Mouse (Mus musculus): ENCODE data around the gene Pidd1. TPM values are rescaled to one million over a fixed set of nuclear protein-coding genes. Genes with fewer than 3 reads are reported as not detected.

Gene Pidd1
- polyA plus RNA-seq, 1 experiment from 2014 or later = 7.3 TPM

DNA sequence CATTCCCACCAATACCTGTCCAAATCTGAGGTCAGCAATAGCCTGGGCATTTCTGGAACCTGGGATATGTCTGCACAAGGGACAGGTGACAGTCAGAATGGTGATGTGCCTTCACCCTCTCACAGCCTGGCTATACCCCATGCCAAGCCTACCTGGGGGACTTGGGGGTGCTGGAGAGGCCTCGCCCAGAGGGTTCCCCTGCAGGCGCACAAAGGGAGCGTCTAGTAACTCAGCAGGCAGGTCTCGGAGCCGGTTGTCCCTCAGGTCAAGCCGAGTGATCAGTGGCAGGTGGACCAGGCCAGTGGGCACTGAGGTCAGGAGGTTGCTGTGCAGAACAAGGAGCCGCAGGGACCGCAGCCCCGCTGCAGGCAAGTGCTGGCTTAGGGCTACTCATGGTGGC, 2.4 kb downstream of the Pidd1 start:
- Histone ChIP-seq H3K27ac (ENCODE audit: low read length) (no peak overlapping the region), H3K36me3 (ENCODE audit: control insufficient read depth, insufficient read depth, low read length) (peaks cover 5% of the 10 kb centered on the region; the same call in 1 of the 2 replicates), H3K4me2 (ENCODE audit: low read depth, low read length) (no peak overlapping the region), H3K4me1 (ENCODE audit: control insufficient read depth, insufficient read depth, low read length) (peaks cover 23% of the 10 kb centered on the region), H3K4me3 (ENCODE audit: low read length) (no peak overlapping the region), H3K9me3 (ENCODE audit: control insufficient read depth, low read length) (no peaks in the 10 kb centered on the region), H3K9ac (ENCODE audit: low read depth, low read length) (peak overlapping the region; percentile 71; the same call in 1 of the 2 replicates), H3K27me3 (replicated peaks; ENCODE audit: control insufficient read depth, insufficient read depth, low read length) (no peaks in the 10 kb centered on the region)
- 88% methylated on average over 9 of the region's 9 CpGs for WGBS
- no peak for ATAC-seq

DNA sequence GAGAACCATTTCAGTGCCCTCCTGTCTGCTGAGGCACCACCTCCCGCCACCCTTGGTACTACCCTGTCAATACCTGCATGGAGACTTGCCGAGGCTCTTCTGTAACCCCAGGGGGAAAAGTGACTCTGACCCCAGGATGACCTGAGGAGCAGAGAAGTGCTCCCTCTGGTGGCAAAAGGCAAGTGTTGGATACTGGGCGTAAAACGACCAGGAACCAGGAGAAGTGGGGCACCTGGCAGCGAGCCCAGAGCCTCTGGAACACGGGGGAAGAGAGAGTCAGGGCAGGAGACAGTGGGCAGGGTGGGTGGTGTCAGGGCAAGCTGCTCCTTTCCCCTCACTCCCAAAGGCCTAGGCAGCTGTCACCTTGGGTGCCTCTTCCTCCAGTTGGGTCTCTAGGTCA, 3.2 kb downstream of the Pidd1 start:
- H3K9me3 ChIP-seq (ENCODE audit: control insufficient read depth, low read length) = no peaks in the 10 kb centered on the region
- ATAC-seq = no peak
- no peak overlapping the region for H3K27ac ChIP-seq (ENCODE audit: low read length)
- H3K27me3 ChIP-seq (replicated peaks; ENCODE audit: control insufficient read depth, insufficient read depth, low read length) = no peaks in the 10 kb centered on the region
- H3K4me1 ChIP-seq (ENCODE audit: control insufficient read depth, insufficient read depth, low read length) = peaks cover 30% of the 10 kb centered on the region
- no peak overlapping the region for H3K4me3 ChIP-seq (ENCODE audit: low read length)
- peaks cover 5% of the 10 kb centered on the region; the same call in 1 of the 2 replicates for H3K36me3 ChIP-seq (ENCODE audit: control insufficient read depth, insufficient read depth, low read length)
- no peak overlapping the region for H3K9ac ChIP-seq (ENCODE audit: low read depth, low read length)
- no peak overlapping the region for H3K4me2 ChIP-seq (ENCODE audit: low read depth, low read length)
- WGBS = 23% methylated on average over 6 of the region's 6 CpGs

DNA sequence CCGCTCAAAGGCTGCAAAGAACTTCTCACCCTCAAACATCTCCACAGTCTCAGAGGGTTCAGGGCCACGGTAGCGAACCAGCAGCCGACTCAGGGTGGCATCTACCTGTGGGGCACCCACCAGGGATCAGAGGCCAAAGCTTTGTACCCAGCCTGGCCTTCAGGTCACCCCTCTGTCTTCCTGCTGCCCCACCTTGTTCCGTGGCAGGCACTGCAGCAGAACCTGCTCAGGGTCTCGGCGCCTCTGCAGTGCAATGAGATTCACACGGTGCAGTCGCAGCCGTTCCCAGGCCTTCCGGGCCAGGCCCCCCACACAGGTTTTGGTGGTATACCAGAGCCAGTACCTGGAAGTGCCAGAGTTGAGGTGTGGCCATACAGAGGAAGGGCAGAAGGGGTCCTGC, 4.0 kb downstream of the Pidd1 start:
- Histone ChIP-seq H3K4me2 (ENCODE audit: low read depth, low read length) (no peak overlapping the region), H3K27me3 (replicated peaks; ENCODE audit: control insufficient read depth, insufficient read depth, low read length) (no peaks in the 10 kb centered on the region), H3K4me3 (ENCODE audit: low read length) (no peak overlapping the region), H3K27ac (ENCODE audit: low read length) (no peak overlapping the region), H3K9me3 (ENCODE audit: control insufficient read depth, low read length) (no peaks in the 10 kb centered on the region), H3K9ac (ENCODE audit: low read depth, low read length) (no peak overlapping the region), H3K36me3 (ENCODE audit: control insufficient read depth, insufficient read depth, low read length) (peaks cover 5% of the 10 kb centered on the region; the same call in 1 of the 2 replicates), H3K4me1 (ENCODE audit: control insufficient read depth, insufficient read depth, low read length) (peaks cover 37% of the 10 kb centered on the region)
- 95% methylated on average over 11 of the region's 11 CpGs for WGBS
- ATAC-seq = no peak

DNA sequence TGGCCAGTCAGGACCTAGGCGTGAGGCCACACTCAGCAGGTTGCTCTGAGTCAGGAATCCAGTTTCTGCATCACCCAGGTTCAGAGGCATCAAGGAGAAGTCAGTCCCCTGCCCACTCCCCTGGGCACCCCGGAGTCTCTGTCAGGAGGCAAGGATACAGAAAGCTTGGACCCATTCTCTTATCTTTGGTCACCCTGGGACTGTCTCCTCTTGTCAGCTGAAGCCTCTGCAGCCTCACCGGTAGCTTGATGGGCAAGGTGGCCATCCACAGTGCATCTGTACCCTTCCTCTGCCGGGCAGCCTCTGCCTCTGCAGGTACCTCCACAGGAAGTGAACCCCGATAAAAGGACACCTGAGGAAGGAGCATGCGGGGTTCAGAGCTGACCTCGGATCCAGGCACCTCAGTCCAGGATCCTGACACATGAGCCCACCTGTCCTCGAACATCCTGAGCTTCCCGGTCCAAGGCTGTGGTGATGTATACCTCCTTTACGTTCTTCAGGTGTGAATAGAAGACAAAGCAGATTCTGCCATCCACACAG, 4.6 kb downstream of the Pidd1 start:
- no peaks in the 10 kb centered on the region for H3K27me3 ChIP-seq (replicated peaks; ENCODE audit: control insufficient read depth, insufficient read depth, low read length)
- no peak overlapping the region for H3K9ac ChIP-seq (ENCODE audit: low read depth, low read length)
- H3K9me3 ChIP-seq (ENCODE audit: control insufficient read depth, low read length) = no peaks in the 10 kb centered on the region
- WGBS = 95% methylated on average over 10 of the region's 10 CpGs
- no peak overlapping the region for H3K4me2 ChIP-seq (ENCODE audit: low read depth, low read length)
- H3K4me3 ChIP-seq (ENCODE audit: low read length) = no peak overlapping the region
- H3K27ac ChIP-seq (ENCODE audit: low read length) = no peak overlapping the region
- H3K36me3 ChIP-seq (ENCODE audit: control insufficient read depth, insufficient read depth, low read length) = peaks cover 5% of the 10 kb centered on the region; the same call in 1 of the 2 replicates
- ATAC-seq = no peak
- H3K4me1 ChIP-seq (ENCODE audit: control insufficient read depth, insufficient read depth, low read length) = peaks cover 42% of the 10 kb centered on the region

DNA sequence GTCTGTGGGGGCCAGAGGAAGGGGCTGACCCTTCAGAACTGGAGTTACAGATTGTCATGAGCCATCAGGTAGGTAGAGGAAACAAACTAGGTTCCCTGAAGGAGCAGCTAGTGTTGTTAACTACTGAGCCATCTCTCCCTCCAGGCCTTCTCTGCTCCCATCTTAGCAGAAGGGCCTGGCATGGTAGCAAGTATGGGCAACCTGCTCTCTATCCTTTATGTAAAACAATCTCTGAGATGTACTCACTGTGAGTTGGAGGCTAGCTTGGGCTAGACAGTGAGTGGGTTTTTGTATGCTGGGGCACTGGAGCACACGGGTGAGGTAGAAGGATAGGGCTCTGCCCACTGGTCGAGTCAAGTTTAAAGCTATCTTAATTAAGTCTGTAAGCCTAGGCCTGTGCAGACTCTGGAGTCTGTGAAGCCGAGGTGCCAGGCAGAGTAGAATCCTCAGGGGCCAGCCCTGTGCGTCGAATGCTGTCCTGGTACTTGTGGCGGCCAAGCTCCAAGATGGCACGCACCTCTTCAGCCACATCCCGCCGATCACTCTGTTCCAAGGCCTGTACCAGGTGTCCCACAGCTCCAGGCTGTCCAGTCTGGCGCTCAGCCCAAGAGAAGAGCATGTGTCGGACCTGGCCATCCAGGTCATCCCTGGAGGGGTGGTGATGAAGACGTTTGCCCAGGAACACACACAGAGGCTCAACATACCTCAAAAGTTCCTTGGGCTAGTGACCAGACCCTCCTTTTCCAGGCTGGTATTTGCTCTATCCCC, 5.4 kb downstream of the Pidd1 start:
- ATAC-seq = no peak
- 90% methylated on average over 12 of the region's 12 CpGs for WGBS
- Histone ChIP-seq H3K4me2 (ENCODE audit: low read depth, low read length) (no peak overlapping the region), H3K27ac (ENCODE audit: low read length) (no peak overlapping the region), H3K9me3 (ENCODE audit: control insufficient read depth, low read length) (no peaks in the 10 kb centered on the region), H3K4me3 (ENCODE audit: low read length) (no peak overlapping the region), H3K27me3 (replicated peaks; ENCODE audit: control insufficient read depth, insufficient read depth, low read length) (no peaks in the 10 kb centered on the region), H3K36me3 (ENCODE audit: control insufficient read depth, insufficient read depth, low read length) (peaks cover 9% of the 10 kb centered on the region), H3K4me1 (ENCODE audit: control insufficient read depth, insufficient read depth, low read length) (peaks cover 44% of the 10 kb centered on the region), H3K9ac (ENCODE audit: low read depth, low read length) (no peak overlapping the region; the same call in 1 of the 2 replicates)

DNA sequence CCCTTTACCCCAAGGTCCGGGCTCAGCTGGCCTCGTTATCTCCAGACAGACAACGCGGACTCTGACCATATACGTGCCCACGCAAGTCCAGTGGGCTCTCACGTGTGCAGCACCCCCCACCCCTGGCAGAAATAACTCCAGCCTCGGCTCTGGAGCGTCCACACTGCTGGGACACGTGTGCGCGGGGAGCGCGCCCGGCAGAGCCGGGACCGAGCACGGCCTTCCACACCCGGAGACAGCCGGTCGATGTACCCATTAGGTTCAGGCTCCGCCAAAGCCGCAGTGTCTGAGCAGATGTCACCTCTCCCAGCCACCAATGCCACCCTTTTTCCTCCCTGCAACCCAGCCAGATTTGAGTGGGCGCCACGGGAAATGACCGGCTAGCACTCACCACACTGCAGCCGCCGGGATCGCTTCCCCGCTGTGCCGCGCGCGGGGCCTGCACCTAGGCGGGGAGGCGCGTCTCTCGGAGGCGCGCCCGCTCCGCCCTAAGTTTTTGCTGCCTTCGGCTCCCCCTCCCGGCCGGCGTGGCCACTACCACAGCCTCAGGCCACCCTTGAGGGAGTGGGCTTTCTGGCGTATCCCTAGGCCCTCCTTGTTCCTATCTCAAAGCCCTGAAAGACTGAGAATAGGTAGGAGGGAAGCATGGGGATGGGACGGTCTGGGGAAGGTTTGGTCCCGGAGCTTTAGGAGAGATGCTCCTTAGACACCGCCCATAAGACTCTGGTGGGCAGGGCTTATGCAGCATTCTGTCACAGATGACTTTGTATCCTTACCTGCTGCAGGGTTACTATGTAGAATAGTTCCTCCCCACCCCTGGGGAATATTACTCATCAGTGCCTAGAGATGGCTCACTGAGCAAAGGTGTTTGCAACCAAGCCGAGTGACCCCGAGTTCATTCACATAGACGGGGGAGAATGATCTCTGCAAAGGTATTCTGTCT, 6.4 kb downstream of the Pidd1 start, which contains the start of gene Slc25a22:
Gene Slc25a22 (minus strand): TSS at position 715 of the 943 bp plus-strand sequence.
- H3K9ac ChIP-seq (ENCODE audit: low read depth, low read length) = peak within 1 kb of the TSS; percentile 85
- H3K36me3 ChIP-seq (ENCODE audit: control insufficient read depth, insufficient read depth, low read length) = peaks cover 10% of the 10 kb centered on the region
- peak within 1 kb of the TSS; percentile 94 for H3K4me2 ChIP-seq (ENCODE audit: low read depth, low read length)
- peak within 1 kb of the TSS; percentile 43 for H3K27ac ChIP-seq (ENCODE audit: low read length)
- no peaks in the 10 kb centered on the region for H3K27me3 ChIP-seq (replicated peaks; ENCODE audit: control insufficient read depth, insufficient read depth, low read length)
- H3K4me1 ChIP-seq (ENCODE audit: control insufficient read depth, insufficient read depth, low read length) = peaks cover 35% of the 10 kb centered on the region
- H3K9me3 ChIP-seq (ENCODE audit: control insufficient read depth, low read length) = no peaks in the 10 kb centered on the region
- ATAC-seq = peak; percentile 82
- H3K4me3 ChIP-seq (ENCODE audit: low read length) = peak within 1 kb of the TSS; percentile 75
- WGBS = 6% methylated on average over 50 of the region's 53 CpGs

DNA sequence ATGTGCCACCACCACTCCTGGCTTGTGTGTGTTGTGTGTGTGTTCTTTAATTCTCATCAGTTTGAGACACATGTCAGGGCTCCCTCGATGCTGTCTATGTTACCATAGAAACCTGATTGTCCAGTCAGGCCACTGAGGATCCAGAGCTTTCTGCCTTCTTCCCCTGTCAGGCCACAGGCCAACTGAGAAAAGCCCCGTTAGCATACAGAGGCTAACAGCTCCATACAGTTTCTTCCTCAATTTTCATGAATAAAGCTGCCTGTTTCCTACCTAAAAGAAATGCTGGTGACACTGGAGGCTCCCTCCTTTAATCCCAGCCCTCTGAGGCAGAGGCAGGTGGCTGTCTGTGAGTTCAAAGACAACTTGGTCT, 7.3 kb downstream of the Pidd1 start:
- Histone ChIP-seq H3K9ac (ENCODE audit: low read depth, low read length) (peak overlapping the region; percentile 85), H3K4me3 (ENCODE audit: low read length) (peak overlapping the region; percentile 75), H3K4me2 (ENCODE audit: low read depth, low read length) (peak overlapping the region; percentile 94), H3K27me3 (replicated peaks; ENCODE audit: control insufficient read depth, insufficient read depth, low read length) (no peaks in the 10 kb centered on the region), H3K36me3 (ENCODE audit: control insufficient read depth, insufficient read depth, low read length) (peaks cover 15% of the 10 kb centered on the region), H3K9me3 (ENCODE audit: control insufficient read depth, low read length) (no peaks in the 10 kb centered on the region), H3K4me1 (ENCODE audit: control insufficient read depth, insufficient read depth, low read length) (peaks cover 31% of the 10 kb centered on the region), H3K27ac (ENCODE audit: low read length) (peak overlapping the region; percentile 43)
- 48% methylated on average over 2 of the region's 2 CpGs for WGBS
- no peak for ATAC-seq

DNA sequence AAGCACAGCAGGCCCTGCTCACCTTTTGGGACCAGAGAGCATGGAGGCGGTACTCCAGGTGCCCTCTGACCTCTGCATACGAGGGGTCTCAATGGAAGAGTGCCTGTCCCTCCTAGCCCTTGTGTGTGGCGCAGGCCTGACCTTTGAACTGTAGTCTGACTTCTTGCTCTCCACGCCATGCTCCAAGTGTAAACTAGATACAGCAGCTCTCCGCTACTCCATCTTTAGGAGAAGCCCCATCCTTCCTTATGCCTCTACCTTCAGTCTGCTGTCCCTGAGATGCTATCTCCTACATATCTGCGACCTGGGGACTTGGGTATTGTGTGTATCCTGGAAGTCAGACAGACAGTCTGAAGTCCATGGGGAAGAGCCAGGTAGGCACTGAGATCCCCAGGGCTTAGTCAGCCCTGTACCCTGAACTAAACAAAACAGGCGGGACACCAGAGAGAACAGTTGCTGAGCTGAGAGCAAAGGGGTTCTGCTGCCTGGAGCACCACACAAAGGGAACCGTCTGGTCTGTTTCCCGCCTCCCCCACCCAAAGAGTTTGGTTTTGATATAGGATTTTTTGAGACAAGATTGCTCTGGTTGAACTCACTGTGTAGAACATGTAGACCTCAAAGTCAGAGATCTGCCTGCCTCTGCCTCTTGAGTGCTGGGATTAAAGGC, 7.8 kb downstream of the Pidd1 start:
- peak overlapping the region; percentile 85; the same call in 1 of the 2 replicates for H3K9ac ChIP-seq (ENCODE audit: low read depth, low read length)

More for the DNA sequence above, 7.8 kb downstream of the Pidd1 start:
- 73% methylated on average over 9 of the region's 9 CpGs for WGBS
- Histone ChIP-seq H3K27me3 (replicated peaks; ENCODE audit: control insufficient read depth, insufficient read depth, low read length) (no peaks in the 10 kb centered on the region), H3K4me2 (ENCODE audit: low read depth, low read length) (peak overlapping the region; percentile 94), H3K4me3 (ENCODE audit: low read length) (no peak overlapping the region), H3K36me3 (ENCODE audit: control insufficient read depth, insufficient read depth, low read length) (peaks cover 18% of the 10 kb centered on the region), H3K4me1 (ENCODE audit: control insufficient read depth, insufficient read depth, low read length) (peaks cover 31% of the 10 kb centered on the region), H3K27ac (ENCODE audit: low read length) (peak overlapping the region; percentile 48), H3K9me3 (ENCODE audit: control insufficient read depth, low read length) (no peaks in the 10 kb centered on the region)
- ATAC-seq = no peak

All from intestine, embryonic 16.5 days (tissue).